Mouse (Mus musculus): ENCODE measurements around the gene Nphs1.
"Not testable (repeated sequence)": the region's sequence is repeated elsewhere in the genome, so short reads cannot be mapped to it uniquely, and the experiment has no call there.

Nphs1 gene

GRCm38 (mm10) chr7:30440697-30441096 lies 17.4 kb upstream of the Nphs1 start:
- DNase-seq (ENCODE audit: low spot score): peak; percentile 41

- DNase-seq (ENCODE audit: low spot score): no peak
Observed at GRCm38 (mm10) chr7:30443696-30444095, 14.4 kb upstream of the Nphs1 start.

- DNase-seq (ENCODE audit: low spot score): no peak
Observed at GRCm38 (mm10) chr7:30444154-30444970, 13.8 kb upstream of the Nphs1 start.

GRCm38 (mm10) chr7:30444971-30445751 lies 13.0 kb upstream of the Nphs1 start, which contains the start of gene Aplp1:
TSS of gene Aplp1 (minus strand) at chr7:30445535.
- peak; percentile 41 for DNase-seq (ENCODE audit: low spot score)

- no peak for DNase-seq (ENCODE audit: low spot score)
Observed at GRCm38 (mm10) chr7:30450241-30450640, 7.9 kb upstream of the Nphs1 start.

- DNase-seq (ENCODE audit: low spot score): no peak
Observed at GRCm38 (mm10) chr7:30453327-30453726, 4.8 kb upstream of the Nphs1 start.

- DNase-seq (ENCODE audit: low spot score): peak; percentile 56
Observed at GRCm38 (mm10) chr7:30453766-30454165, 4.3 kb upstream of the Nphs1 start.

GRCm38 (mm10) chr7:30454259-30454658 lies 3.9 kb upstream of the Nphs1 start:
- DNase-seq (ENCODE audit: low spot score): no peak

GRCm38 (mm10) chr7:30456487-30456886 lies 1.6 kb upstream of the Nphs1 start:
- no peak for DNase-seq (ENCODE audit: low spot score)

GRCm38 (mm10) chr7:30456911-30457628 lies 1.0 kb upstream of the Nphs1 start:
- DNase-seq (ENCODE audit: low spot score): no peak

- DNase-seq (ENCODE audit: low spot score): no peak
Observed at GRCm38 (mm10) chr7:30459484-30459883, 1.4 kb downstream of the Nphs1 start.

GRCm38 (mm10) chr7:30463568-30463967 lies 5.5 kb downstream of the Nphs1 start:
- no peak for DNase-seq (ENCODE audit: low spot score)

GRCm38 (mm10) chr7:30463996-30464395 lies 5.9 kb downstream of the Nphs1 start:
- DNase-seq (ENCODE audit: low spot score): no peak

- DNase-seq (ENCODE audit: low spot score): no peak
Observed at GRCm38 (mm10) chr7:30464816-30465300, 6.7 kb downstream of the Nphs1 start.

- DNase-seq (ENCODE audit: low spot score): peak; percentile 15
Observed at GRCm38 (mm10) chr7:30472411-30472810, 14.3 kb downstream of the Nphs1 start.

- no peak for DNase-seq (ENCODE audit: low spot score)
Observed at GRCm38 (mm10) chr7:30474999-30475398, 16.9 kb downstream of the Nphs1 start.

- DNase-seq (ENCODE audit: low spot score): not testable (repeated sequence)
Observed at GRCm38 (mm10) chr7:30476136-30476535, 18.0 kb downstream of the Nphs1 start.

GRCm38 (mm10) chr7:30477415-30478381 lies 19.6 kb downstream of the Nphs1 start:
- no peak for DNase-seq (ENCODE audit: low spot score)

- peak; percentile 26 for DNase-seq (ENCODE audit: low spot score)
Observed at GRCm38 (mm10) chr7:30484250-30484649, 26.1 kb downstream of the Nphs1 start.

GRCm38 (mm10) chr7:30490251-30490956 lies 32.3 kb downstream of the Nphs1 start:
- DNase-seq (ENCODE audit: low spot score): peak; percentile 23
